Mouse (Mus musculus) lung, postnatal 0 days (tissue): ENCODE results near the gene Akap1. TPM values are rescaled to one million over a fixed set of nuclear protein-coding genes. Genes with fewer than 3 reads are reported as not detected.

Source experiments
- ATAC-seq: fragments of 200-750 bp; cut with Nextera tagmentation; 2 replicates; pipeline ENCODE4 v1.8.0; 2017; ENCODE audit warnings: moderate library complexity
- DNase-seq: peaks from one replicate; pipeline ENCODE4 v3.0.0-alpha.2; 2016; ENCODE audit warnings: low spot score
- H3K27ac ChIP-seq: fragments of 300-500 bp; sonication (generic); 2 replicates; pipeline ENCODE4 v1.5.1; 2014; ENCODE audit warnings: antibody characterized with exemption, mild to moderate bottlenecking, low read length, mixed read lengths
- H3K27me3 ChIP-seq: fragments of 300-500 bp; sonication (generic); replicated peaks from 2 replicates; pipeline ENCODE4 v1.6.1; 2014; ENCODE audit warnings: low read length, mixed read lengths; ENCODE audit not compliant: insufficient read depth
- H3K36me3 ChIP-seq: fragments of 300-500 bp; sonication (generic); 2 replicates; pipeline ENCODE4 v1.6.1; 2014; ENCODE audit warnings: low read length, mixed read lengths; ENCODE audit not compliant: insufficient read depth
- H3K4me1 ChIP-seq: fragments of 300-500 bp; sonication (generic); 2 replicates; pipeline ENCODE4 v1.6.1; 2014; ENCODE audit warnings: antibody characterized with exemption, low read depth, low read length, mixed read lengths; ENCODE audit not compliant: insufficient read depth
- H3K4me2 ChIP-seq: fragments of 300-500 bp; sonication (generic); replicated peaks from 2 replicates; pipeline ENCODE4 v1.6.1; 2014; ENCODE audit warnings: low read depth, mild to moderate bottlenecking, low read length, moderate library complexity, mixed read lengths
- H3K4me3 ChIP-seq: fragments of 300-500 bp; sonication (generic); 2 replicates; pipeline ENCODE4 v1.5.1; 2014; ENCODE audit warnings: low read depth, low read length
- H3K9ac ChIP-seq: fragments of 300-500 bp; sonication (generic); replicated peaks from 2 replicates; pipeline ENCODE4 v1.6.1; 2014; ENCODE audit warnings: low read depth, mild to moderate bottlenecking
- H3K9me3 ChIP-seq: fragments of 300-500 bp; sonication (generic); 2 replicates; pipeline ENCODE4 v1.6.1; 2016; ENCODE audit warnings: low read length, mixed read lengths
- CTCF ChIP-seq: IDR thresholded peaks from 2 replicates; pipeline ENCODE4 v1.5.1; 2016; ENCODE audit warnings: antibody characterized with exemption, mild to moderate bottlenecking
- EP300 ChIP-seq: IDR thresholded peaks from 2 replicates; pipeline ENCODE4 v1.6.1; 2016; ENCODE audit warnings: antibody characterized with exemption, mild to moderate bottlenecking, control low read depth
- WGBS: fragments of 180-500 bp; shearing (Covaris S2); extraction: QIAGEN DNeasy Blood & Tissue Kit; methylation state at CpG from one replicate; pipeline ENCODE4 v1.1.7; 2014; 5-methylcytosine and 5-hydroxymethylcytosine counted together
- polyA plus RNA-seq: library from polyadenylated mRNA; unstranded; fragments of >200 nt; fragmentation: Nextera tagmentation; extraction: Ambion mirVana; gene quantifications from 2 replicates; pipeline ENCODE4 v1.2.1, GENCODE M21; 2015

Gene Akap1
- 12.6 and 13.5 TPM in 2 replicates for polyA plus RNA-seq

DNA sequence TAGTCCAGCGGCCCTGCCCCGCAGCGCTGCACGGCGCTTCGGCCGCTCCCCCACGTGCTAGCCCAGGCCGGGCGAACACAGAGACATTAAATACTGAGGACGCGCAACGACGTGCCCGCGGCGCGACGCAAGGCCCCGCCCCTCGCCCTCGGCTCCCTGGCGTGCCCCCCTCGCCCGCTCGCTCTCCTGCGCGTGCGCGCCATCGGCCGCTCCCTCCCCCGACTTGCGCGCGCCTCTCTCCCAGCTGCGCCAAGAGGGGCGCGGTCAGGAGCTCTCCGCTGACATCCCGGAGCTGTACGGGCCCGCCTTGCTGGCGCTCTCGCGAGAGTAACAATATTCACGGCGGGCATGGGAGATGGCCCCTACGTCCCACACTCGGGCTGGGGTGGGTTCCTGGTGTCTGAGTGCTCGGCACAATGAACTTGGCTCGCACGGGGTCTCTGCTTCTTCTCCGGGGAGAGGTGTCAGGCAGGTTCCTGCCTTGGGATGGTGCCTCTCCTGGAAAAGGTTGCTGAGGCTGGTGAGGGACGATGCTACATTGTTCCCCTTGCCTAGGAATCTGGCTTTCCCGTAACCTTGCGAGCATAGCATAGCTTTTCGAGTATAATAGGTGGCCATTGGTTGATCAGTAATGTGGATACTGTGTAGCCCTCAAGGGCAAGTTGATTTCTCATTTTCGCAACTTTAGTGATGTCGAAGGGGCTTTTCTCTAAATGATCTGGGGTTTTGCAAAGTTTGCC is at the start of gene Akap1:
TSS of gene Akap1 (minus strand) at position 129 of the 740 bp plus-strand sequence.
- H3K27me3 ChIP-seq, result no peaks in the 10 kb centered on the region
- H3K4me3 ChIP-seq, result peak within 1 kb of the TSS; percentile 66
- H3K4me1 ChIP-seq, result peaks cover 10% of the 10 kb centered on the region; the same call in 1 of the 2 replicates
- peak within 1 kb of the TSS; percentile 71 for H3K9ac ChIP-seq
- peak within 1 kb of the TSS; percentile 99 for H3K4me2 ChIP-seq
- peak; percentile 97 for ATAC-seq
- no peaks in the 10 kb centered on the region for H3K36me3 ChIP-seq
- WGBS, result 5% methylated on average over 57 of the region's 60 CpGs
- peak within 1 kb of the TSS; percentile 81 for H3K27ac ChIP-seq
- no peaks in the 10 kb centered on the region for H3K9me3 ChIP-seq
- peak; percentile 98 for DNase-seq
- TF ChIP-seq CTCF (no peak), EP300 (no peak)

DNA sequence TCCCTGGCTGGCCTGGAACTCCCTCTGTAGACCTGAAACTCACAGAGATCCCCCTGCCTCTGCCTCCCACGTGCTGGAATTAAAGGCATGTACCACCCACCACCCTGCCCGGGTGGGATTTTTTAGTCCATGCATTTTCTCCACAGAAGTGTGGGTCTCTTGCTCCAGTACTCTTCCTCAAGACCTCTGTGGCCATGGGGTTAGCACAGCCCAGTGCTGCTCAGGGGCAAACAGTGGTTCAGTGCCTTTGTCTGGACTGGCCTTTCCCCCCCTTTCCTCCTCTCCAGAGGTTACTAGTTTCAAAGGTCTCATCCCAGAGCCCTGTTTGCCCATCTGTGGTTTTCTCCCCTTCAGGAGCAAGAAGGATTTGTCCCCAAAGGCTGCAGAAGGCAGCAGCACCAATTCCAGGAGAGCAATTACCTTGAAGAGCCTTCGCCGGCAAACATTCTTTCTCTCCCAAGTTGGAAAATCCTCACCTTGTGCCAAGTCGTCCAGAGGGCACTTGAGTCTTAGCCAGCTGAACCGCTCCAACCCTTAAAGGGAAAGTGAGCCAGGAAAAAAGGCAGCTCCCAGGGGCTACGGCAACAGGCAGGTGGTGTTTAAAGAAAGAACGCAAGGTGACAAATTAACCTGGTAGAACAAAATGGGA is 45.1 kb upstream of the Akap1 start:
- DNase-seq (peak; percentile 91), ATAC-seq (peak; percentile 81)
- H3K27ac ChIP-seq, result peak overlapping the region; percentile 52
- H3K9me3 ChIP-seq, result no peaks in the 10 kb centered on the region
- H3K36me3 ChIP-seq, result no peaks in the 10 kb centered on the region
- TF ChIP-seq CTCF (no peak), EP300 (peak; percentile 69)
- no peak overlapping the region for H3K4me2 ChIP-seq
- no peaks in the 10 kb centered on the region for H3K27me3 ChIP-seq
- no peaks in the 10 kb centered on the region for H3K4me1 ChIP-seq
- no peak overlapping the region for H3K9ac ChIP-seq
- WGBS, result 57% methylated on average over 8 of the region's 8 CpGs
- no peak overlapping the region for H3K4me3 ChIP-seq

DNA sequence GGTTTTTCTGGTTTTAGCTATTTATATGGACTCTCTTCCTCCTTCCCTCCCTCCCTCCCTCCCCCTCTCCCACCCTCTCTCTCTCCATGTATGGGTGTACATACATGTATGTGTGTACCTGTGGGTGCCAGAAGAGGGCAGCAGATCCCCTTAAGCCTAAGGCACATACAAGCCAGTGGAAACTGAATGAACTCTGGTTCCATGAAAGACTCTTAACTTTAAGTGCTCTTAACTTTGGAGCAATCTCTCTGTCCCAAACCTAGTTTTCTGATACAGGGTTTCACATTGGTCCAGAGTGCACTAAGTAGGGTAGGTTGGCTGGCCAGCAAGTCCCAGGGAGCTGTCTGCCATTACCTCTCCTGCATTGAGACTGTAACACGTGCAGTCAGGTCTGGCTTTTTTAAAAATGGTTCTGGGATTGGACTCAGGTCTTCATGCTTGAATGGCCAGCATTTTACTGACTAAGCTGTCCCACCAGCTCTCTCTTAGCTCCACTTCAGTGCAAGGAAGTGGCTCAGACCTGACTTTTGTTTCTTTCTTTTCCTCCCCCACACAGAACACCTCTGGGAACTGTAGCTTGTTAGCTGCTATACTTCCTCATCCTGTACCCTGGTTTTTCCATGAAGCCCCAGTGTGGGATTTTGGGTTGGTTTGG is 44.3 kb upstream of the Akap1 start:
- H3K27me3 ChIP-seq, result no peaks in the 10 kb centered on the region
- peak overlapping the region; percentile 52; the same call in 1 of the 2 replicates for H3K27ac ChIP-seq
- H3K9me3 ChIP-seq, result no peaks in the 10 kb centered on the region
- no peaks in the 10 kb centered on the region for H3K4me1 ChIP-seq
- H3K4me3 ChIP-seq, result no peak overlapping the region
- TF ChIP-seq CTCF (peak; percentile 83), EP300 (no peak)
- WGBS, result 67% methylated on average over 1 of the region's 1 CpGs
- no peaks in the 10 kb centered on the region for H3K36me3 ChIP-seq
- DNase-seq (peak; percentile 94), ATAC-seq (peak; percentile 92)
- H3K9ac ChIP-seq, result no peak overlapping the region
- no peak overlapping the region for H3K4me2 ChIP-seq

- no peaks in the 10 kb centered on the region for H3K27me3 ChIP-seq
- H3K27ac ChIP-seq, result no peak overlapping the region
- DNase-seq, result no peak
- H3K4me2 ChIP-seq, result no peak overlapping the region
- no peak overlapping the region for H3K9ac ChIP-seq
- H3K36me3 ChIP-seq, result no peaks in the 10 kb centered on the region
- no peaks in the 10 kb centered on the region for H3K9me3 ChIP-seq
- no peak overlapping the region for H3K4me3 ChIP-seq
- TF ChIP-seq EP300 (no peak), CTCF (no peak)
- no peaks in the 10 kb centered on the region for H3K4me1 ChIP-seq
- ATAC-seq, result no peak
- WGBS, result 87% methylated on average over 7 of the region's 7 CpGs
Measured at GRCm38 (mm10) chr11:88907886-88908285, 43.5 kb upstream of the Akap1 start.

DNA sequence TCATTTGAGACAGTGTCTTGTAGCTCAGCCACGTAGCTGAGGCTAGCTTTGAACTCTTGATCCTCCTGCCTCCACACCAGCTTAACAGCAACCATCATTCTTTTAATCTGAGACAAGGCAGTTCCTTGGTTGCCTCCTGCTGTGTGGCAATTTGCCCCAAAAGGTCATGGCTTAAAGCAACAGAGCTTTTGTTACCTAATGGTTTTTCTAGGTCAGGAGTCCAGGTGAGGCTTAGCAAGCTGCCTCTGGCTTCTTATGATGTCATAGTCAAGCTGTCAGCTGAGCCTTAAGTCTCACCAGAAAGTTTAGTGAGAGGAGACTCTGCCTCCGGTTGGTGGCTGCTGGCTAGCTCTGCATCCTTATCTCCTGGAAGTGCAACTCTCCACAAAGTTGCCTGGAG is 41.2 kb upstream of the Akap1 start:
- TF ChIP-seq EP300 (no peak), CTCF (no peak)
- H3K4me1 ChIP-seq, result peaks cover 4% of the 10 kb centered on the region; the same call in 1 of the 2 replicates
- no peak overlapping the region for H3K27ac ChIP-seq
- no peak overlapping the region for H3K4me2 ChIP-seq
- H3K4me3 ChIP-seq, result no peak overlapping the region
- H3K36me3 ChIP-seq, result no peaks in the 10 kb centered on the region
- H3K9me3 ChIP-seq, result no peaks in the 10 kb centered on the region
- H3K9ac ChIP-seq, result no peak overlapping the region
- ATAC-seq (no peak), DNase-seq (no peak)
- no peaks in the 10 kb centered on the region for H3K27me3 ChIP-seq
- 15% methylated on average over 2 of the region's 2 CpGs for WGBS

GRCm38 (mm10) chr11:88904080-88904479 is 39.7 kb upstream of the Akap1 start:
- Histone ChIP-seq H3K4me3 (no peak overlapping the region), H3K4me2 (no peak overlapping the region), H3K9ac (no peak overlapping the region), H3K4me1 (peaks cover 4% of the 10 kb centered on the region; the same call in 1 of the 2 replicates), H3K27ac (no peak overlapping the region), H3K36me3 (no peaks in the 10 kb centered on the region), H3K27me3 (no peaks in the 10 kb centered on the region), H3K9me3 (no peaks in the 10 kb centered on the region)
- ATAC-seq, result no peak
- WGBS, result 49% methylated on average over 2 of the region's 2 CpGs
- no peak for DNase-seq
- TF ChIP-seq EP300 (no peak), CTCF (no peak)
